Mouse (Mus musculus): ENCODE data around the gene Trpm5. TPM values are rescaled to one million over a fixed set of nuclear protein-coding genes. Genes with fewer than 3 reads are reported as not detected.

The Trpm5 gene
- total RNA-seq, 2 experiments from 2014 or later, result not detected

- Histone ChIP-seq H3K27ac (no peak overlapping the region; the same call in 1 of the 2 replicates), H3K4me3 (no peak overlapping the region)
- TF ChIP-seq CTCF (IDR thresholded peaks at IDR 0.05), result no peak
- DNase-seq (ENCODE audit: extremely low spot score in 1 of 2, low spot score in 2 of 2), result no peak
- intact Hi-C loops (cut with DNase I), result no loop called here
These were observed 37.4 kb downstream of the Trpm5 start for GRCm38 (mm10) chr7:143057023-143057422.

- intact Hi-C loops (cut with DNase I), result no loop called here
- peak overlapping the region; percentile 97 for H3K27ac ChIP-seq
- H3K4me3 ChIP-seq, result peak overlapping the region; percentile 100
- TF ChIP-seq CTCF (IDR thresholded peaks at IDR 0.05), result no peak
- no peak for DNase-seq (ENCODE audit: extremely low spot score in 1 of 2, low spot score in 2 of 2)
These were observed 38.8 kb downstream of the Trpm5 start for GRCm38 (mm10) chr7:143055499-143056186.

- intact Hi-C loops (cut with DNase I), result no loop called here
- no peak for TF ChIP-seq CTCF (IDR thresholded peaks at IDR 0.05)
- Histone ChIP-seq H3K27ac (peak overlapping the region; percentile 97), H3K4me3 (peak overlapping the region; percentile 100)
- DNase-seq (ENCODE audit: extremely low spot score in 1 of 2, low spot score in 2 of 2), result no peak
These were observed 39.4 kb downstream of the Trpm5 start for GRCm38 (mm10) chr7:143055001-143055400.

- no peak for TF ChIP-seq CTCF (IDR thresholded peaks at IDR 0.05)
- Histone ChIP-seq H3K4me3 (peak overlapping the region; percentile 100), H3K27ac (peak overlapping the region; percentile 97)
- no peak for DNase-seq (ENCODE audit: extremely low spot score in 1 of 2, low spot score in 2 of 2)
- intact Hi-C loops (cut with DNase I), result loop anchor here (1.0 kb wide), 1 partner anchor 10 kb away; no protein-coding TSS in a partner anchor
These were observed 39.9 kb downstream of the Trpm5 start for GRCm38 (mm10) chr7:143054612-143054965.

DNA sequence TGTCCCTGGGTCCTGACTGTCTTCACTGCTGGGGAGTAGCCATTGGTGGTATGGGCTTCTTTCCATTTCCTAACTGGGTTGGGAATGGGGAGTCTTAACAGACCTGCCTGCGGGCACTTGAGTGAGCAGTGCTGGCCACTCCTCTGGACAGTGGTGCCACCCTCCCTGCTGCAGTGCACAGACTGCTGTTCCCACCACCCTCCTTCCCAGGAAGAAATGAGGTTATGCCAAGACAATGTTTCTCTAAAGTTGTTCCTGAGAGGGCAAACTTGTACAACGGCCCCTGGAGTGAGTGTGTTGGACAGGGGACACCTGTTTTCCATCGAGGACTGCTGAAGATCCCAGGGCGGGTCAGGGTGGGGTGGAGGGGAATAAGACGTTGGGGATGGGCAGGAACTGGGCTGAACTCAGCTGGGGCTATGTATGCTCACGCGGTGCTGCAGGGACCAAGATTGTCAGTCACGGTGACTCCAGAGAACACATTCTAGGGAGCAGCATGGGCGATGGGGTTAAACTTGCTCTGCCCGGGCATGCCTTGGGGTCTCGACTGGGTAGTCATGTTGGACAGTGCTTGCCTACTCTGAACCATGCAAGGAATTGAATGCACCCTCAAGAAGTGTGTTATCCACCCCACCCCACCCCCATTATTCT lies 40.4 kb downstream of the Trpm5 start:
- H3K4me3 ChIP-seq, result peak overlapping the region; percentile 100
- H3K27ac ChIP-seq, result peak overlapping the region; percentile 97
- intact Hi-C loops (cut with DNase I), result loop anchor here (1.0 to 2.0 kb wide), 3 partner anchors 10 to 37 kb away; partner anchors contain the start of gene Tssc4
- TF ChIP-seq CTCF (IDR thresholded peaks at IDR 0.05), result no peak
- DNase-seq (ENCODE audit: extremely low spot score in 1 of 2, low spot score in 2 of 2), result no peak

DNA sequence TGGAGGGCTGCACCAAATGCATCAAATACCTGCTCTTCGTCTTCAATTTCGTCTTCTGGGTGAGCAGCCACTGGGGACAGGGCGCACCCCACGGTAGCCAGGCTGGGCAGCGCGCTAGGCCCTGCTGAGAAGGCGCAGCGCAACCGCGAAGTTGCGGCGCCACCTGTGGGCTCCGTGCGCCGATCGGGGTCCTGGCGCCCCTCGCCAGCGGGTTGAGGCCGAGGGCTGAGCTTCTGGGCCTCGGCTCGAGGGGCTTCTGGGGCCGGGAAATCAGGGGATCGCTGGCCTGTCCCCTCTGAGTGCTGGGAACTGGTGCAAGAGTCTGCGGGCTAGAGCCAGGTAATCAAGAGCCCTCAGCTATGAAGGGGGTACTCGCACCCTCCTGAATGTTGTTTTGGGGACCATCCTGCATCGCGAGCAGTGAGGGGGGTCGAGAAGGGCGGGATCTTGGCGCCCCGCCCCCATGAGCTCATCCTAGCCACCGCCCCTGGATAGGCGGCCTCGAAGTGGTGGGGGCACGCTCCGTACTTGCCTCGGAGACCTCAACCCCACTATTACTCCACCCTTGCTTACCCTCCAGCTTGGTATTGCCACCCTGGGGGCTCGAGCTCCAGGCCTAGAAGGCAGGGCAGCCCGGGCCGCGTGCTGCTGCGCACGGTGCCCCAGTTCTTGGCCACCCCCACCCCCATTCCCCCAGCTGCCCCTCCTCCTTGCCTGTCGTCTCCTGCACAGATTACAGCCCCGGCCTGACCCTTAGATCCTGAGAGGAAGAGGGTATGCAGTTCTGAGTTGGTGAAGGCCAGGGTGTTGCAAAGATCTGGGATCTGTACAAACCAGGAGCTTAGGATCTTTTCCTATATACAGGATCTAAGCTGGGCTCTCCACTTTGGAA lies 41.2 kb downstream of the Trpm5 start:
- Histone ChIP-seq H3K27ac (peak overlapping the region; percentile 97), H3K4me3 (peak overlapping the region; percentile 100)
- peak; percentile 9 for TF ChIP-seq CTCF (IDR thresholded peaks at IDR 0.05)
- intact Hi-C loops (cut with DNase I), result loop anchor here (2.0 kb wide), 2 partner anchors 16 to 36 kb away; partner anchors contain the start of gene Tssc4
- DNase-seq (ENCODE audit: extremely low spot score in 1 of 2, low spot score in 2 of 2), result peak; percentile 55 to 66

DNA sequence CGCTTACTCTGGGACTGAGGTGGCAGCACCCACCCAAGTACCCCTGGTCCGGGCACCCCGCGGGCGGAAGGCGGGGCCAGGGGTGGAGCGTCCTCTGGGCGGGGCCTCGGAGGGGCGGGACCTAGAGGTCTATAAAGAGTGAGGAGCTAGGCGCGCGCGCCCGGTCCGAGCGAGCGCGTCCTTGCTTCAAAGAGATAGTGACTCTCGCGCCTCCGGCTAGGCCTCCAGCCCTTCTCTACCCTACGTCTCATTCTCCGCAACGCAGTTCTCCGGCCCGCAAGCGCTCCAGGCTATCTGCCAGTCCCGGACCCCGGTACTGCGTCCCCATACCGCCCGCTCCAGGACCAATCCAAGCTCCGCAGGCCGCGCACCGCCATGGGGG lies 41.8 kb downstream of the Trpm5 start, which contains the start of gene Cd81:
Gene Cd81 (plus strand): TSS at position 114 of the 382 bp plus-strand sequence.
- H3K27ac ChIP-seq, result peak within 1 kb of the TSS; percentile 97
- intact Hi-C loops (cut with DNase I), result loop anchor here (1.0 to 2.0 kb wide), 3 partner anchors 16 to 44 kb away; partner anchors contain the start of gene Tssc4
- DNase-seq (ENCODE audit: extremely low spot score in 1 of 2, low spot score in 2 of 2), result peak; percentile 83 to 88
- peak within 1 kb of the TSS; percentile 100 for H3K4me3 ChIP-seq
- TF ChIP-seq CTCF (IDR thresholded peaks at IDR 0.05), result no peak

DNA sequence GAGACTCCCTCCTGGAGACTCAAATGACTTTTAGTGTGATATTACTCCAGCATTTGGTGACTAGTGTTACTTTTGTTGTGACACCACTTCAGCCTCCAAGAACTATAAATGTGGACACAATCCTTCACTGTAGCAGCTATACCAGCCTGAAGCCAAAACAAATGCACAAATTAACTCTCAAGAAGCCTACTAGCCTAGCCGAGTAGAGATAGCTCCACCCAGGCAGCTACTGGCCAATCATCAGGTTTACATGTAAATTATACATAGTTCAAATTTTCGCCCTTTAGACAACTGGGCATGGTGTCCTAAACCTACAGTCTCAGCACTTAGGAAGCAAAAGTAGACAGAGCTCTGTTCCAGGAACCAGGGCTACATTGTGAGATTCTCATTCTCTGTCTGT lies 43.1 kb downstream of the Trpm5 start:
- DNase-seq (ENCODE audit: extremely low spot score in 1 of 2, low spot score in 2 of 2), result no peak
- no peak for TF ChIP-seq CTCF (IDR thresholded peaks at IDR 0.05)
- intact Hi-C loops (cut with DNase I), result no loop called here
- Histone ChIP-seq H3K27ac (no peak overlapping the region), H3K4me3 (no peak overlapping the region)

- no peak for DNase-seq (ENCODE audit: extremely low spot score in 1 of 2, low spot score in 2 of 2)
- intact Hi-C loops (cut with DNase I), result no loop called here
- no peak overlapping the region for H3K4me3 ChIP-seq
- TF ChIP-seq CTCF (IDR thresholded peaks at IDR 0.05), result no peak
- peak overlapping the region; percentile 19; the same call in 1 of the 2 replicates for H3K27ac ChIP-seq
These were observed 44.3 kb downstream of the Trpm5 start for GRCm38 (mm10) chr7:143049841-143050816.

GRCm38 (mm10) chr7:143049331-143049730 lies 45.1 kb downstream of the Trpm5 start:
- DNase-seq (ENCODE audit: extremely low spot score in 1 of 2, low spot score in 2 of 2), result no peak
- peak overlapping the region; percentile 3; the same call in 1 of the 2 replicates for H3K27ac ChIP-seq
- TF ChIP-seq CTCF (IDR thresholded peaks at IDR 0.05), result no peak
- intact Hi-C loops (cut with DNase I), result no loop called here
- no peak overlapping the region for H3K4me3 ChIP-seq
